9 mouse cellular contexts compared by ENCODE assay signal in genomic region chr11:117325468-117326139, GRCm38 (mm10).
DNase-seq lines count a peak whose midpoint lies in the region; ATAC-seq and TF ChIP-seq lines count a peak whose summit lies in the region.
"Had no signal": no experiment of that assay in that cellular context is flagged by ENCODE, and none has a peak within 500 bp of the region (broad histone marks: within the 10 kb centered on the region; RNA-seq: fewer than 3 reads in every experiment).

No protein-coding gene starts in this region.

- H3K36me3 ChIP-seq in forebrain, embryonic 13.5 days (ENCODE audit: poor library complexity, severe bottlenecking): no peaks in the 10 kb centered on the region
- no peaks in the 10 kb centered on the region for H3K36me3 ChIP-seq in forebrain, embryonic 14.5 days (ENCODE audit: control insufficient read depth, insufficient read depth, low read length)
- no peaks in the 10 kb centered on the region for H3K36me3 ChIP-seq in ES-E14 (ENCODE audit: control insufficient read depth, insufficient read depth, low read length, poor library complexity, severe bottlenecking)
- H3K36me3 ChIP-seq in limb, embryonic 12.5 days: peaks cover 9% of the 10 kb centered on the region; the same call in 1 of the 2 replicates

- intact Hi-C loops in left cerebral cortex, postnatal 4 days (cut with DNase I): no loop called here

- H3K4me3 ChIP-seq in forebrain, embryonic 13.5 days: no peak overlapping the region
- no peak overlapping the region for H3K4me3 ChIP-seq in forebrain, embryonic 14.5 days (ENCODE audit: low read depth, low read length)
- peak overlapping the region; percentile 27 to 29; a peak in 2 of 4 replicates for H3K4me3 ChIP-seq in ES-E14 (ENCODE audit: insufficient read depth in 1 of 2, low read depth in 1 of 2, low read length in 2 of 2, poor library complexity in 1 of 2, severe bottlenecking in 1 of 2)
- H3K4me3 ChIP-seq in limb, embryonic 12.5 days (replicated peaks): no peak overlapping the region

- no peaks in the 10 kb centered on the region for H3K9me3 ChIP-seq in forebrain, embryonic 13.5 days (replicated peaks)
- H3K9me3 ChIP-seq in forebrain, embryonic 14.5 days (replicated peaks; ENCODE audit: control insufficient read depth, low read length): no peaks in the 10 kb centered on the region
- no peaks in the 10 kb centered on the region for H3K9me3 ChIP-seq in ES-E14 (ENCODE audit: control insufficient read depth, insufficient read depth, low read depth, low read length)
- H3K9me3 ChIP-seq in limb, embryonic 12.5 days: no peaks in the 10 kb centered on the region

- H3K27me3 ChIP-seq in forebrain, embryonic 13.5 days: no peaks in the 10 kb centered on the region
- no peaks in the 10 kb centered on the region for H3K27me3 ChIP-seq in forebrain, embryonic 14.5 days (replicated peaks; ENCODE audit: control insufficient read depth, insufficient read depth, low read length)
- no peaks in the 10 kb centered on the region for H3K27me3 ChIP-seq in limb, embryonic 12.5 days
- H3K27me3 ChIP-seq: Patski had no signal

- 42% methylated on average over 12 of the region's 12 CpGs for WGBS in forebrain, embryonic 13.5 days
- 39% methylated on average over 12 of the region's 12 CpGs for WGBS in forebrain, embryonic 14.5 days
- 24% methylated on average over 12 of the region's 12 CpGs for WGBS in limb, embryonic 12.5 days

- H3K27ac ChIP-seq in forebrain, embryonic 13.5 days: peak overlapping the region; percentile 64; the same call in 1 of the 2 replicates
- H3K27ac ChIP-seq in forebrain, embryonic 14.5 days (ENCODE audit: low read depth, low read length): no peak overlapping the region
- peak overlapping the region; percentile 90 for H3K27ac ChIP-seq in ES-E14 (ENCODE audit: insufficient read depth, low read depth, low read length, poor library complexity, severe bottlenecking)
- peak overlapping the region; percentile 51; the same call in 1 of the 2 replicates for H3K27ac ChIP-seq in limb, embryonic 12.5 days

- H3K4me1 ChIP-seq in forebrain, embryonic 13.5 days: peaks cover 50% of the 10 kb centered on the region
- peaks cover 23% of the 10 kb centered on the region for H3K4me1 ChIP-seq in forebrain, embryonic 14.5 days (ENCODE audit: control insufficient read depth, insufficient read depth, low read length)
- peaks cover 16 to 51% of the 10 kb centered on the region in 2 experiments for H3K4me1 ChIP-seq in ES-E14 (ENCODE audit: control insufficient read depth in 2 of 2, insufficient read depth in 2 of 2, low read length in 2 of 2, poor library complexity in 1 of 2)
- peaks cover 76% of the 10 kb centered on the region for H3K4me1 ChIP-seq in limb, embryonic 12.5 days (replicated peaks)

- DNase-seq in forebrain, embryonic 14.5 days (ENCODE audit: low spot score): no peak
- DNase-seq in ES-E14 (ENCODE audit: low read depth, low spot score): peak; percentile 93
- DNase-seq in natural killer cell, adult 2 months (ENCODE audit: low spot score in 2 of 2): peak; percentile 67 to 77
- no peak for DNase-seq in left cerebral cortex, postnatal 4 days
- no peak for DNase-seq in layer of hippocampus, postnatal 14 days (ENCODE audit: low spot score in 2 of 2)
- DNase-seq in urinary bladder, postnatal 10 days (ENCODE audit: low spot score): no peak

- in situ Hi-C loops in ES-E14 (cut with MboI; ENCODE audit: low sequenced_read_pairs in 2 of 2, unreplicated experiment in 2 of 2): no loop called here

- no peak overlapping the region for H3K9ac ChIP-seq in forebrain, embryonic 13.5 days
- no peak overlapping the region for H3K9ac ChIP-seq in forebrain, embryonic 14.5 days (ENCODE audit: low read length)
- peak overlapping the region; percentile 33; the same call in 1 of the 2 replicates for H3K9ac ChIP-seq in ES-E14 (ENCODE audit: insufficient read depth, low read depth, low read length, poor library complexity, severe bottlenecking)
- H3K9ac ChIP-seq in limb, embryonic 12.5 days (replicated peaks): no peak overlapping the region

- H3K4me2 ChIP-seq in forebrain, embryonic 13.5 days: no peak overlapping the region
- H3K4me2 ChIP-seq in forebrain, embryonic 14.5 days (ENCODE audit: low read length): no peak overlapping the region
- 0 out of 2 replicates have a peak overlapping the region, but pooled peaks have one; percentile 2 for H3K4me2 ChIP-seq in limb, embryonic 12.5 days

- no peak for ATAC-seq in forebrain, embryonic 13.5 days
- no peak for ATAC-seq in forebrain, embryonic 14.5 days
- no peak for ATAC-seq in limb, embryonic 12.5 days (ENCODE audit: insufficient number of reproducible peaks, insufficient read depth, low FRiP score, low TSS enrichment, low read depth)
- ATAC-seq: Patski had no signal

TF ChIP-seq in ES-E14, 5 proteins besides CTCF, POLR2A, EP300 and RAD21:
- TF ChIP-seq ZNF384 (IDR thresholded peaks at IDR 0.05; ENCODE audit: low read depth, low read length): no peak
- TF ChIP-seq MAFK (IDR thresholded peaks at IDR 0.05; ENCODE audit: insufficient read depth, low read depth, low read length): 0 out of 2 replicates have a peak, but pooled peaks have one; percentile 15

Comparison
In these comparisons a context has a peak if more than half of its experiments do, and no peak if none do; other contexts are left out.
1. H3K4me3 ChIP-seq: peak in ES-E14 (2 of 2); none in forebrain, embryonic 13.5 days (single experiment), forebrain, embryonic 14.5 days (single experiment) and limb, embryonic 12.5 days (single experiment).
2. DNase-seq: peak in ES-E14 (single experiment) and natural killer cell, adult 2 months (2 of 2); none in forebrain, embryonic 14.5 days (single experiment), left cerebral cortex, postnatal 4 days (single experiment), layer of hippocampus, postnatal 14 days (0 of 2) and urinary bladder, postnatal 10 days (single experiment).